Mouse (Mus musculus) CH12.LX (cell line): ENCODE results near the gene Samd14. TPM values are rescaled to one million over a fixed set of nuclear protein-coding genes. Genes with fewer than 3 reads are reported as not detected.

Experiments used
- DNase-seq: peaks from one replicate; pipeline ENCODE4 v3.0.0-alpha.2; 2013; ENCODE audit errors: extremely low read depth
- H3K27ac ChIP-seq: 2 replicates; pipeline ENCODE4 v1.5.1; 2012; ENCODE audit warnings: low read depth, mild to moderate bottlenecking, control low read depth, moderate library complexity; ENCODE audit not compliant: insufficient read depth
- H3K27me3 ChIP-seq: replicated peaks from 2 replicates; pipeline ENCODE3; 2012; ENCODE audit warnings: inconsistent platforms
- H3K36me3 ChIP-seq, 2 experiments: replicated peaks in 1 of 2; 2 replicates each; pipeline versions ENCODE3 to v1.6.1; 2012; ENCODE audit warnings: inconsistent platforms in 1 of 2, low read length in 1 of 2, mild to moderate bottlenecking in 1 of 2, mixed read lengths in 1 of 2, moderate library complexity in 1 of 2; ENCODE audit not compliant: control insufficient read depth in 1 of 2, insufficient read depth in 1 of 2
- H3K4me1 ChIP-seq, 2 experiments: 2 replicates each; pipeline ENCODE4 v1.6.1; 2012; ENCODE audit warnings: inconsistent platforms in 1 of 2, moderate library complexity in 1 of 2; ENCODE audit not compliant: insufficient read depth in 2 of 2, control insufficient read depth in 1 of 2
- H3K4me2 ChIP-seq: 2 replicates; pipeline ENCODE4 v1.6.1; 2012; ENCODE audit warnings: low read depth, mild to moderate bottlenecking, control low read depth; ENCODE audit not compliant: poor library complexity, insufficient read depth, severe bottlenecking
- H3K4me3 ChIP-seq, 3 experiments: fragments of 150-350 bp in 1 of 3; sonication (generic) in 1 of 3; replicated peaks in 1 of 3; 2 replicates each; pipeline versions ENCODE3 to v1.5.1; 2011 to 2012; ENCODE audit warnings: low read depth in 2 of 3, low read length in 2 of 3, mild to moderate bottlenecking in 2 of 3, moderate library complexity in 2 of 3, control low read depth in 1 of 3, improper control_type of control experiment in 1 of 3, inconsistent platforms in 1 of 3, mixed read lengths in 1 of 3; ENCODE audit not compliant: poor library complexity in 1 of 3
- H3K79me2 ChIP-seq: replicated peaks from 2 replicates; pipeline ENCODE4 v1.6.1; 2012; ENCODE audit warnings: mild to moderate bottlenecking, moderate library complexity; ENCODE audit not compliant: control insufficient read depth, poor library complexity, insufficient read depth, severe bottlenecking; ENCODE audit errors: extremely low read depth
- H3K9ac ChIP-seq: 2 replicates; pipeline ENCODE4 v1.6.1; 2012; ENCODE audit warnings: low read depth, mild to moderate bottlenecking, control low read depth, moderate library complexity; ENCODE audit not compliant: insufficient read depth
- H3K9me3 ChIP-seq: replicated peaks from 2 replicates; pipeline ENCODE3; 2012; ENCODE audit warnings: low read length, inconsistent platforms, mixed read lengths
- BHLHE40 ChIP-seq: IDR thresholded peaks from 2 replicates; pipeline ENCODE4 v1.6.1; 2011; ENCODE audit warnings: mild to moderate bottlenecking, low read depth, low read length, improper control_type of control experiment
- CHD1 ChIP-seq: IDR thresholded peaks from 2 replicates; pipeline ENCODE4 v1.6.1; 2012; ENCODE audit warnings: low read depth, low read length, improper control_type of control experiment, inconsistent platforms
- CHD2 ChIP-seq: IDR thresholded peaks from 2 replicates; pipeline ENCODE4 v1.6.1; 2011; ENCODE audit warnings: low read length, improper control_type of control experiment
- CTCF ChIP-seq, 2 experiments: IDR thresholded peaks in 1 of 2; conservative IDR thresholded peaks in 1 of 2; 2 replicates each; pipeline ENCODE4 v1.5.1; 2011 to 2012; ENCODE audit warnings: low read depth in 2 of 2, low read length in 2 of 2, improper control_type of control experiment in 1 of 2, inconsistent platforms in 1 of 2, mild to moderate bottlenecking in 1 of 2, moderate library complexity in 1 of 2
- E2F4 ChIP-seq: IDR thresholded peaks from 2 replicates; pipeline ENCODE4 v1.6.1; 2011; ENCODE audit warnings: low read depth, low read length, improper control_type of control experiment; ENCODE audit not compliant: insufficient replicate concordance
- ELF1 ChIP-seq: IDR thresholded peaks from 2 replicates; pipeline ENCODE4 v1.6.1; 2014; ENCODE audit warnings: low read depth, mild to moderate bottlenecking, inconsistent platforms, low read length, improper control_type of control experiment
- EP300 ChIP-seq: IDR thresholded peaks from 2 replicates; pipeline ENCODE4 v1.6.1; 2011; ENCODE audit warnings: low read length, improper control_type of control experiment
- ETS1 ChIP-seq: conservative IDR thresholded peaks from 2 replicates; pipeline ENCODE4 v1.6.1; 2012; ENCODE audit warnings: low read depth, mild to moderate bottlenecking, inconsistent platforms, low read length, improper control_type of control experiment, moderate library complexity
- GABPA ChIP-seq: IDR thresholded peaks from 2 replicates; pipeline ENCODE4 v1.6.1; 2012; ENCODE audit warnings: low read depth, low read length, improper control_type of control experiment, inconsistent platforms; ENCODE audit not compliant: insufficient replicate concordance
- HCFC1 ChIP-seq: IDR thresholded peaks from 2 replicates; pipeline ENCODE4 v1.6.1; 2012; ENCODE audit warnings: low read depth, mild to moderate bottlenecking, inconsistent platforms, low read length, improper control_type of control experiment
- IRF4 ChIP-seq: IDR thresholded peaks from 2 replicates; pipeline ENCODE4 v1.6.1; 2014; ENCODE audit warnings: low read depth, mild to moderate bottlenecking, inconsistent platforms, low read length, improper control_type of control experiment
- JUN ChIP-seq: IDR thresholded peaks from 2 replicates; pipeline ENCODE4 v1.6.1; 2011; ENCODE audit warnings: low read depth, mild to moderate bottlenecking, low read length, improper control_type of control experiment, moderate library complexity; ENCODE audit not compliant: insufficient read depth
- JUND ChIP-seq: conservative IDR thresholded peaks from 2 replicates; pipeline ENCODE4 v1.6.1; 2011; ENCODE audit warnings: low read depth, low read length, improper control_type of control experiment
- MAFK ChIP-seq: IDR thresholded peaks from 2 replicates; pipeline ENCODE4 v1.6.1; 2011; ENCODE audit warnings: low read length, improper control_type of control experiment; ENCODE audit not compliant: insufficient replicate concordance
- MAX ChIP-seq: IDR thresholded peaks from 2 replicates; pipeline ENCODE4 v1.6.1; 2011; ENCODE audit warnings: low read length, improper control_type of control experiment
- MAZ ChIP-seq: IDR thresholded peaks from 2 replicates; pipeline ENCODE4 v1.6.1; 2012; ENCODE audit warnings: low read depth, mild to moderate bottlenecking, inconsistent platforms, low read length, improper control_type of control experiment, moderate library complexity
- MEF2A ChIP-seq: IDR thresholded peaks from 2 replicates; pipeline ENCODE4 v1.6.1; 2014; ENCODE audit warnings: low read depth, mild to moderate bottlenecking, inconsistent platforms, low read length, improper control_type of control experiment, borderline replicate concordance
- MXI1 ChIP-seq: IDR thresholded peaks from 2 replicates; pipeline ENCODE4 v1.6.1; 2011; ENCODE audit warnings: mild to moderate bottlenecking, low read depth, low read length, improper control_type of control experiment
- MYC ChIP-seq: IDR thresholded peaks from 2 replicates; pipeline ENCODE4 v1.6.1; 2011; ENCODE audit warnings: low read depth, mild to moderate bottlenecking, improper control_type of control experiment, low read length
- NELFE ChIP-seq: IDR thresholded peaks from 2 replicates; pipeline ENCODE4 v1.6.1; 2011; ENCODE audit warnings: low read depth, low read length, improper control_type of control experiment
- NRF1 ChIP-seq: IDR thresholded peaks from 2 replicates; pipeline ENCODE4 v1.6.1; 2014; ENCODE audit warnings: low read depth, mild to moderate bottlenecking, inconsistent platforms, low read length, improper control_type of control experiment, moderate library complexity
- PAX5 ChIP-seq: IDR thresholded peaks from 2 replicates; pipeline ENCODE4 v1.6.1; 2012; ENCODE audit warnings: low read length, inconsistent platforms, mixed read lengths
- POLR2A ChIP-seq: IDR thresholded peaks from 2 replicates; pipeline ENCODE4 v1.6.1; 2011; ENCODE audit warnings: low read depth, mild to moderate bottlenecking, improper control_type of control experiment, low read length
- POLR2AphosphoS2 ChIP-seq: IDR thresholded peaks from 2 replicates; pipeline ENCODE4 v1.6.1; 2011; ENCODE audit warnings: low read depth, low read length, improper control_type of control experiment
- RCOR1 ChIP-seq: conservative IDR thresholded peaks from 2 replicates; pipeline ENCODE4 v1.6.1; 2012; ENCODE audit warnings: low read depth, mild to moderate bottlenecking, inconsistent platforms, low read length, improper control_type of control experiment
- SIN3A ChIP-seq: IDR thresholded peaks from 2 replicates; pipeline ENCODE4 v1.6.1; 2012; ENCODE audit warnings: low read length, improper control_type of control experiment, inconsistent platforms
- TBP ChIP-seq: conservative IDR thresholded peaks from 2 replicates; pipeline ENCODE4 v1.6.1; 2011; ENCODE audit warnings: low read depth, low read length, improper control_type of control experiment
- TCF12 ChIP-seq: IDR thresholded peaks from 2 replicates; pipeline ENCODE4 v1.6.1; 2014; ENCODE audit warnings: low read depth, mild to moderate bottlenecking, inconsistent platforms, low read length, improper control_type of control experiment
- UBTF ChIP-seq: IDR thresholded peaks from 2 replicates; pipeline ENCODE4 v1.6.1; 2012; ENCODE audit warnings: low read depth, mild to moderate bottlenecking, inconsistent platforms, low read length, improper control_type of control experiment, moderate library complexity
- USF1 ChIP-seq: IDR thresholded peaks from 2 replicates; pipeline ENCODE4 v1.6.1; 2014; ENCODE audit warnings: low read depth, mild to moderate bottlenecking, inconsistent platforms, low read length, improper control_type of control experiment
- USF2 ChIP-seq: conservative IDR thresholded peaks from 2 replicates; pipeline ENCODE4 v1.6.1; 2011; ENCODE audit warnings: low read depth, low read length, improper control_type of control experiment
- ZC3H11A ChIP-seq: IDR thresholded peaks from 2 replicates; pipeline ENCODE4 v1.6.1; 2012; ENCODE audit warnings: low read depth, mild to moderate bottlenecking, inconsistent platforms, low read length, improper control_type of control experiment
- ZKSCAN1 ChIP-seq: IDR thresholded peaks from 2 replicates; pipeline ENCODE4 v1.6.1; 2012; ENCODE audit warnings: low read depth, inconsistent platforms, low read length, improper control_type of control experiment, borderline replicate concordance
- ZMIZ1 ChIP-seq: IDR thresholded peaks from 2 replicates; pipeline ENCODE4 v1.6.1; 2012; ENCODE audit warnings: low read depth, mild to moderate bottlenecking, inconsistent platforms, low read length, improper control_type of control experiment
- ZNF384 ChIP-seq: IDR thresholded peaks from 2 replicates; pipeline ENCODE4 v1.6.1; 2012; ENCODE audit warnings: low read depth, low read length, improper control_type of control experiment, inconsistent platforms
- dilution Hi-C: fragments of 300-500 bp; cut with MboI; formaldehyde crosslinking; loops from 2 replicates; pipeline ENCODE4 v1.14.3; 2020; ENCODE audit warnings: low sequenced_read_pairs; ENCODE audit not compliant: extremely low pct_unique_long_range_greater_than_20kb, extremely low pct_ligation_motif_present
- in situ Hi-C: fragments of 300-500 bp; cut with MboI; formaldehyde crosslinking; loops from 3 replicates; pipeline ENCODE4 v1.14.3; 2019; ENCODE audit warnings: low sequenced_read_pairs, low pct_ligation_motif_present, low pct_unique_long_range_greater_than_20kb, mixed read lengths
- polyA plus RNA-seq: library from polyadenylated mRNA; unstranded; fragments of >175 nt; gene quantifications from 2 replicates; pipeline ENCODE4 v1.2.1, GENCODE M21; 2012; ENCODE audit warnings: low read depth; ENCODE audit not compliant: insufficient read length
- total RNA-seq, 2 experiments: library from RNA; depleted of rRNA; stranded (reverse); fragments of 300-350 nt in 1 of 2; fragments of >200 nt in 1 of 2; gene quantifications; 2 replicates each; pipeline ENCODE4 v1.2.3; 2012 to 2014

Gene Samd14
- total and polyA plus RNA-seq, 3 experiments, result 0.17 TPM; not detected in 2

GRCm38 (mm10) chr11:94990749-94991577 lies 18.7 kb upstream of the Samd14 start, which contains the start of gene Ppp1r9b:
TSS of gene Ppp1r9b (plus strand) at chr11:94991035.
- in situ Hi-C loops, result no loop called here
- Histone ChIP-seq H3K9me3 (no peaks in the 10 kb centered on the region), H3K27me3 (peaks cover 9% of the 10 kb centered on the region), H3K4me2 (peak within 1 kb of the TSS; percentile 92), H3K4me3 (peak within 1 kb of the TSS; percentile 65 to 78 (median 71)), H3K9ac (peak within 1 kb of the TSS; percentile 84), H3K79me2 (0 out of 2 replicates have a peak, but pooled peaks cover 3% of the 10 kb centered on the region), H3K27ac (peak within 1 kb of the TSS; percentile 12), H3K36me3 (peaks cover 0 to 19% of the 10 kb centered on the region in 2 experiments), H3K4me1 (peaks cover 25 to 61% of the 10 kb centered on the region in 2 experiments)
- DNase-seq, result peak; percentile 89
- 0 out of 2 replicates have a peak, but pooled peaks have one; percentile 18 for TF ChIP-seq MXI1
- peak; percentile 77 for TF ChIP-seq NELFE
- peak; percentile 60 for TF ChIP-seq ZNF384
- peak; percentile 70; the same call in 1 of the 2 replicates for TF ChIP-seq SIN3A
- TF ChIP-seq MAZ, result peak; percentile 77; the same call in 1 of the 2 replicates
- peak; percentile 90 for TF ChIP-seq TCF12
- TF ChIP-seq TBP, result 0 out of 2 replicates have a peak, but pooled peaks have one; percentile 67
- peak; percentile 96 for TF ChIP-seq UBTF
- TF ChIP-seq MEF2A, result 0 out of 2 replicates have a peak, but pooled peaks have one; percentile 33
- TF ChIP-seq MAFK, result no peak
- TF ChIP-seq RCOR1, result no peak
- no peak for TF ChIP-seq POLR2AphosphoS2
- no peak for TF ChIP-seq ZC3H11A
- TF ChIP-seq E2F4, result no peak
- TF ChIP-seq EP300, result no peak
- 0 out of 2 replicates have a peak, but pooled peaks have one; percentile 9 for TF ChIP-seq NRF1
- no peak for TF ChIP-seq PAX5
- peak; percentile 77 for TF ChIP-seq HCFC1
- TF ChIP-seq JUN, result no peak
- peak; percentile 39; the same call in 1 of the 2 replicates for TF ChIP-seq ZMIZ1
- no peak for TF ChIP-seq ZKSCAN1
- TF ChIP-seq GABPA, result no peak
- TF ChIP-seq ELF1, result peak; percentile 88
- no peak for TF ChIP-seq MYC
- TF ChIP-seq JUND, result no peak
- peak; percentile 5; the same call in 1 of the 2 replicates for TF ChIP-seq CHD1
- no peak for TF ChIP-seq ETS1
- no peak for TF ChIP-seq USF2
- TF ChIP-seq POLR2A, result peak; percentile 87
- TF ChIP-seq CTCF (conservative IDR thresholded peaks at IDR 0.05 in 1 of 2, IDR thresholded peaks at IDR 0.05 in 1 of 2; ENCODE audit: low read depth in 2 of 2, low read length in 2 of 2), result peak in 1 of 2 experiments; percentile 65; a peak in 2 of 4 replicates
- no peak; the same call in 1 of the 2 replicates for TF ChIP-seq MAX
- TF ChIP-seq IRF4, result peak; percentile 40; the same call in 1 of the 2 replicates
- peak; percentile 49; the same call in 1 of the 2 replicates for TF ChIP-seq BHLHE40
- TF ChIP-seq CHD2, result no peak
- no peak for TF ChIP-seq USF1
- dilution Hi-C loops, result no loop called here
